Mouse (Mus musculus) erythroblast, adult 5-6 weeks (primary cell): ENCODE measurements around the gene Snn. TPM values are rescaled to one million over a fixed set of nuclear protein-coding genes. Genes with fewer than 3 reads are reported as not detected.
A peak's percentile ranks its signal among the peaks of the same experiment; 100 is the strongest.

Experiments
- ATAC-seq: replicated peaks from 2 replicates; pipeline ENCODE4 v1.8.0; 2016; ENCODE audit warnings: moderate number of reproducible peaks, mild to moderate bottlenecking, moderate TSS enrichment, inconsistent platforms; ENCODE audit not compliant: poor library complexity, low FRiP score, severe bottlenecking
- total RNA-seq, 2 experiments: library from RNA; stranded (forward) in 1 of 2; stranded (reverse) in 1 of 2; fragments of 150-400 nt in 1 of 2; fragments of 200-764, 138-1000 nt in 1 of 2; gene quantifications; 2 replicates each; pipeline versions ENCODE4 v1.2.3 to v1.2.4; 2015 to 2017; ENCODE audit warnings: low replicate concordance in 2 of 2

Gene Snn
- total RNA-seq, 2 experiments from 2014 or later: 0.77 to 1.2 TPM

DNA sequence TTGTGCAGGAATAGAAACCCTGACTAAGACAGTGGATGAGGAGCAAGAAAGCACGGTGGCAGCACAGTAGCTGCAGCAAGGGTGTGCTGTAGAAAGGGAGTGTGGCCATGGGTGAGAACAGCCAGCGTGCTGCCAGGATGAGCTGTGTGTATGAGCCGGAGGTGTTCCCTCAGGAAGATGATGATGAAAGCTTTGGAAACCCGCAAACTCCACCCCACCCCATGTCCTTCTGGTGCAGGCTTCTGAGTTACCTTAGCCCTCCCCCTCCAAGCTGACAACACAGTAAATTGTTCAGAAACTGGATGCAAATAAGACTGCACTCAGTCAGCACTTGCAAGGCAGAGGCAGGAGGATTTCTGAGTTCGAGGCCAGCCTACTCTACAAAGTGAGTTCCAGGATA is 17.5 kb upstream of the Snn start:
- no peak for ATAC-seq

GRCm38 (mm10) chr16:11046437-11046836 is 14.3 kb upstream of the Snn start:
- ATAC-seq: no peak

GRCm38 (mm10) chr16:11047130-11047529 is 13.6 kb upstream of the Snn start:
- ATAC-seq: no peak

GRCm38 (mm10) chr16:11050226-11050625 is 10.5 kb upstream of the Snn start:
- no peak for ATAC-seq

- no peak for ATAC-seq
Measured at GRCm38 (mm10) chr16:11051134-11051533, 9.6 kb upstream of the Snn start.

DNA sequence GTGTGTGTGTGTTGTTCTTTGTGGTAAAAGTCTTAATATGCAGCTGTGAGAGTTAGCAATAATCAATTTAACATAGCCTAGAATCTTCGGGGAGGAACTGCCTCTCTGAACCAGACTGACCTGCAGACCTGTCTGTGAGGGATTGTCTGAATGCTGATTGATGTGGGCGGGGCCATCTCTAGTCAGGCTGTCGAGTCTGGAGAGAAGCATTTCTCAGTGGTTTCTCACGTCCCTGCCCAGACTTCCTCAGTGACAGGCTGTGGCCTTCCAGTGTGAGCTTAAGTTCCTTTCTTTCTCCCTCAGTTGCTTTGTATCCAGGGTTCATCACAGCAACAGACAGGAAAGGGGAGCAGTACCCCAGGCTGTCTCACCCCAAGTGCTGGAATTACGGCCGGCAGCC is 6.3 kb upstream of the Snn start:
- no peak for ATAC-seq

DNA sequence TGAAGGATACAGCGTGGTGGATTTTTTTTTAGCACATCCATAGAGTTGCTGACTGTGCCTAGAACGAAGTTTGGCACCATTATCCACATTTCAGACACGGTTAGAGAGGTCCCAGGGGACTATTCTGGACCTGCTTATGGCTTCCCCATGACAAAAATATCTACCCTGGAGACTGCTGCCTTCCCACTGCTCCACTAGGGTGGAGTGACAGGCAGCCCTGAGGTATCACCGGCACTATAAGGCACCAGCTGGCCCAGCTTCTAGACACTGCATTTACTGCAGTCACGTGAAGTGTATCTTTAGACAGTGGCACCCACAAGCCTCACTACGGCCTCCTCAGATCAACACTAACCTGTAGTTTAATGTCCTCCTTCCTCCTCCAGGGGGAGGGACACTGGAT is 5.9 kb upstream of the Snn start:
- ATAC-seq: no peak

GRCm38 (mm10) chr16:11055916-11056315 is 4.8 kb upstream of the Snn start:
- no peak for ATAC-seq

GRCm38 (mm10) chr16:11062794-11063721 is 2.3 kb downstream of the Snn start:
- no peak for ATAC-seq

DNA sequence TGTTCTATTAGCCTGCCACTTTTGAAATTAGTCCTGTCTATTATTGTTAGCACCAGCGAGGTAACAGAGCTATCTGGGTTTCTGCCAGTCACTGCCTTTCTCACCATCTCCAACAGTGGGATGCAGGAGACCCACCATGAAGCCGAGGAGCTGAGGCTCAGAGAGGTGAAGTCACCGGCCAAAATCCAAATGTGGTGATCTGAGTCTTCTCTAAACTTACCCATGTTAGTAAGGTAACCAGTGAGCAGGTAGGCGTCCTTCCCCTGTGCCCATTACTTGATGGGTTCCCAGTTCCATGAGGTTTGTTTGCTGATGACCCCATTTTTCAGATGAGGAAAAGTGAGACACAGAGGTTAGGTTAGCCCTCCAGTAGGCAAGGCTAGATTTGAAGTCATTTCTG is 3.6 kb downstream of the Snn start:
- no peak for ATAC-seq

DNA sequence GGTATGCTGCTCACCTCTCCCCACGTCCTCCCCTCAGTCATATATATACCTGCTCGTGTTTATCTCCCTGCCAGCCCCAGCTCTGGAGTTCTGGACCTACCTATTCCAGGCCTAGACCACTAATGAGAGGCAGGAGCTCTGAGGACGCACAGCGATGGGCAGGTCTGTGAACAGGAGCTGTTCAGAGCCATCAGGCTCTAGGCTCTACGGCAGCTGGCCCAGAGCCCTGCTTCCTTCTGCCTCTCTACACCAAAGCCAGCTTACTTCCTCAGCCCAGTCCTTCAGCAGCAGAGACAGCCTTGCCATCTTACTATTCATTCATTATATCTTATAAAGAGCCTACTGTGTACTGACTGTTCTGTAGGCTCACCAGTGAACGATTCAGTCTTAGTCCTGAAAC is 4.0 kb downstream of the Snn start:
- ATAC-seq: no peak

DNA sequence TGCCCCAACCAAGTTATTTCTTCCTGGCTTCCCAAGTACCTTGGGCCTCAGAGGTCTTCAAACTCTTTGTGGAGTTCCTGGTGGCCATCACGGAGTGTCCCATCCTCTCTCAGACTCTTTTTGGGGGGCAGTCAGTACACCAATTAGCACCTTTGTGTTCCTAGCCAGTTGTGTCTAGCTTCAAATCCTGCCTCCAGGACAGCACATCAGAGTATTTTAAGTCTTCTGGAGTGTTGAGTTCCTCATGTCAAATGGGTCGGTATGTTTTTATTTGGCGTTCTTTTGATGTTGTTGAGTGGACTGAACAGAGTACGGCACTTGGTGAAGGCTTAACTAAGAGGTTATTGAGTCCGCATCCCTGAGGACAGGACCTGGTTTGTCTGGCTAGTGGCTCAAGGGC is 4.7 kb downstream of the Snn start:
- ATAC-seq: no peak

DNA sequence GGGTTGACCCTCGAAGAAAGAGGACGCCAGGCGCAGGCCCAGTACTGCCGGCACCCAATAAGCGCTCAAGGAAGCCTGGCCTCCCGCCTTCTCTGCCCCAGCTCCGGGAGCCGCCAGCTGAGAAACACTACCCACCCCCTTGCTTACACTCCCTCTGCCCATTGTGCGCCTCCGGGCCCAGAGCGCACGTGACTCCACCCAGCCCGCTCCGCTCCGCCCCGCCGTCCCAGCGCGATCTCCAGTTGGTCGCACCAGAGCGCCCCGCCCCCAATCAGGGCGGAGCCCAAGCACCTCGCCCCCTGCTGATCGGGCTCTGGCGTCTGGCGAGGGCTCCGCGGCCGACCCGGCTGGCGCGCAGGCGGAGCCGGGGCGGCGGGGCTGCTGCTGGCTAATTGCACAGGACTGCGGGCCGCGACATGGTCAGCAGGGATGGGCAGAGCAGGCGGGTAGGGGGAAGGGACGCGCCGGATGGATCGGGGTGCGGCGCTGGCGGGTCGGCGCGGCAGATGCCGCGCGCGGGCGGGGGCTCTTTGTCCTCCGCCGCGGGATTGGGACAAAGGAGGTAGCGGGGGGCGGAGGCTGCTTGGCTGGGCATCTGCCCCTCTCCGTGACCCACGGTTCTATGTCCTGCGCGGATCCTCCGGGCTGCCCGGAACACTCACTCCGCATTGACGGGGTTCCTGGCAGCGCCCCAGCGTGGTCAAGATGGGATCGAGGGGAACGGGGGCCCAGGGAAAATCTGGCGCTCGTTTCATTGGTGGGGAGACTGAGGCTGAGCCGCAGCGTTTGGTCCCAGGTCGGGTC is 5.5 kb downstream of the Snn start, which contains the start of gene Litaf:
Litaf (minus strand) TSS at position 129 of the 804 bp plus-strand sequence.
- peak; percentile 95 for ATAC-seq

- ATAC-seq: no peak
Measured at GRCm38 (mm10) chr16:11066833-11067191, 6.1 kb downstream of the Snn start.

GRCm38 (mm10) chr16:11068666-11069065 is 7.9 kb downstream of the Snn start:
- ATAC-seq: no peak

DNA sequence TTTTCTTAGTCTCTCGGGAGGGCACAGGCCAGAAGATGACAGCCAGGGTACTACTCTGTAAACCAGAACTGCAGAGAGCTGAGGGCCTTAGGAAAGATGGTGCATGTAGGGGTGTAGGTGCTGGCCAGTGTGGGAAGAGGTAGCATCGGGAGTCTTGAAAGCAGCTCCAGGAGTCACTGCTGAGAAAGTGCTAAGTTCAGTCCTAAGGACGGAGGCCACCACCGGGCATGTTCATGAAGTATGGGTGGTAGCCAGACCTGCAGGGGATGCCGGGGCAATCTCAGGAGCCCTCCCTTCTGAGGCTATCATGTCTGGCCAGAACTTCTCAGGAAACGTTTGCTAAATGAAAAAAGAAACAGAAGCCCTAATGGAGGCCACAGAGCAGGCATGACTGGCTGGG is 8.5 kb downstream of the Snn start:
- ATAC-seq: no peak

GRCm38 (mm10) chr16:11069710-11070420 is 9.1 kb downstream of the Snn start:
- ATAC-seq: no peak

DNA sequence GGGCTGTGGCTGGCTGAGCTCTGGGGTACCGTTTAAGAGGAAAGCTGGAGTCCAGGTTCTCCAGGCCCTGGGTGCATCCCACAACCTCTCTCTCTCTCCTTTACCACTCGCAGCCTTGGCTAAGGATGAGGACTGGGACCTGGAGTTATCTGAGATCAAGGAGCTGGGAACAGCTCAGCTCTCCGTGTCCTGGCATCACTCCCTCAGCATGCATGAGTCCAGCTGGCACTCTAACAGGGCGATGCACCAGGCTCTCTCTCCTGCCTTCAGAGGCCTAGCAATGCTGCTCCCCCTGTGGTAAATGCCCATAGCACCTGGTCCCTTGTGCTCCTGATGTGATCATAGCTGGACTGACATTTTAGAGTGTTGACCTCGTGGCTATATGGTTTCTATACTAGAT is 10.4 kb downstream of the Snn start:
- no peak for ATAC-seq

GRCm38 (mm10) chr16:11071887-11072286 is 11.1 kb downstream of the Snn start:
- no peak for ATAC-seq

DNA sequence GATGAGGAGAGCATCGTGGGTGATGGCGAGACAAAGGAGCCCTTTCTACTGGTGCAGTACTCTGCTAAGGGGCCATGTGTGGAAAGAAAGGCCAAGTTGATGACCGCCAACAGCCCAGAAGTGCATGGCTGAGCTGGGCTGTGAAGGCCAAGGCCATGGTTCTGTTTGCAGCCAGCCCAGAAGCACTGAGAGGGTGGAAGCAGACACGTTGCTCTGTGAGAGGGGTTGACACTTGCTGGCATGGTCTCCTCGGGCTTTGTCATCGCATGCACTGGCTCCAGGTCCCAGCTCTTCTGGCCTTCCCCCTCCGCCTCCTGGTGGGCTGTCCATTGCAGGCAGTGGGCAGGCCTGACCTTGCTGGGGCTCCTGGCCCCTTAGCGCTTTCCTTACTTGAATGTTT is 11.7 kb downstream of the Snn start:
- no peak for ATAC-seq
